Mouse (Mus musculus): ENCODE data around the gene Pgap1.

The Pgap1 gene

GRCm38 (mm10) chr1:54520062-54520577, 37.4 kb downstream of the Pgap1 start:
- DNase-seq (ENCODE audit: low read depth, low spot score) = no peak

- peak; percentile 20 for DNase-seq (ENCODE audit: low read depth, low spot score)
These were observed 43.6 kb downstream of the Pgap1 start for GRCm38 (mm10) chr1:54513836-54514235.

DNA sequence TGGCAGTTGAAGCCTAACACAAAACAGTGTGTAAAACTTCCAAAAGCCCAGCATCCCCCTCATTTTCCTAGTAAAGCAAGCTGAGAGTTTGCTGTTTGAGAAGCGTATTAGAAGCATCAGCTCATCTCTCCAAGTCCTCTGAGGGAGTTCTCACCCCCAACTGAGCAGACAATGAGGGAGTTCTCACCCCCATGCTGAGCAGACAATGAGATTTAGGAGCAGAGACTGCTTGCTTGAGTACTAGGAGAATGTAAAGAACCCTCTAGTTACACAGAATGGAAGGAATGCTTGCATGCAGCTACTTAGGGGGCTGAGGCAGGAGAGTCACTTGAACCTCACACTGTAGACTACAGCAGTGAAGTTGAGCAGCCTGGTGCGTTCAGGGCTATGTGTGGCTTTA, 59.0 kb downstream of the Pgap1 start:
- DNase-seq (ENCODE audit: low read depth, low spot score) = peak; percentile 20

GRCm38 (mm10) chr1:54496254-54496653, 61.2 kb downstream of the Pgap1 start:
- no peak for DNase-seq (ENCODE audit: low read depth, low spot score)

- DNase-seq (ENCODE audit: low read depth, low spot score) = no peak
These were observed 64.0 kb downstream of the Pgap1 start for GRCm38 (mm10) chr1:54493496-54493895.

GRCm38 (mm10) chr1:54492435-54492841, 65.0 kb downstream of the Pgap1 start:
- DNase-seq (ENCODE audit: low read depth, low spot score) = no peak

DNA sequence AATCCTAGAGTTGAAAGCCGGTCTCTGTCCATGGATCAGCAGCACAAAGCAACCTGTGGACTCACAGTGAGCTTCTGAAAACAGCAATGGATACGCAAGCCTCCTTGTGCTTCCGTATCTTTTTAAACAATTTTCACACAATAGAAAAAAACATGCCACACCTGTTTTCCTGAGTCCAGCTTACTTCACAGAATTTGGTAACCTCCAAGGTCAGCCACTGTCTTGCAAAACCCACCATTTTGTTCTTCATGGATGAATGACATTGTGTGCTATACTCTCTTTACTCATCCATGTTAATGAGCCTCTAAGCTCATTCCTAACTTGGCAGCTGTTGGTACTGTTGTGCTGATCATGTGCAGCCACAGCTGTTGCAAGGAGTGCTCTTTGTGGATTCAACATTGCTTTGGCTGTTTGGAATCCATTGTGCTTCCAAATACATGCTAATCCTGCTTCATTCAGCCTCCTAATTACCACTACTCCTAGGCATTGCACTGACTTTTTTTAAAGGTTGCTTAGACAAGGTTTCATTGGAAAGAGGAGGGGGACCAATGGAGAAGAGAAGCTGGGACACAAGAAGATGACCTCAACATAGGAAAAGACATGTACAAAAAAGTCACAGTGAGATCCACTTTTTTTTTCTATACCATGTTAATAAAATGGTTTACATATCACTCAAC, 72.6 kb downstream of the Pgap1 start:
- DNase-seq (ENCODE audit: low read depth, low spot score) = peak; percentile 94

DNA sequence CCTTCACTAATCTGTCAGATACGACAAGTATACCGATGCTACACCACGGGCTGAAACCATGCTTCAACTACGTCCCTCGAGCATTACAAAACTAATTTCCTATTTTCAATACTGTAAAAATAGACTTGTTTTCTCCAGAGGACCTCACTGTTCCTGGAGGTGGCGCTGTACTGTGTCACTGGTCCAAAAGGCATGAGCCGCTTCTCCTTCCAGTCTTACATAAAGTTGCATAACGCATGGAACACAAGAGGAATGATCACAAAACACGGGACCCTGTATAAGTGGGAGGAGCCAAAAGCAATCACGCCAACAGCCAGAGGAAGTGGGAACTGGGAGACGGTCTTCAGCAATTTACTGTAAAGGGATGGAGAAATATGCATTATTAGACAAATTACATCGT, 77.0 kb downstream of the Pgap1 start:
- peak; percentile 28 for DNase-seq (ENCODE audit: low read depth, low spot score)

DNA sequence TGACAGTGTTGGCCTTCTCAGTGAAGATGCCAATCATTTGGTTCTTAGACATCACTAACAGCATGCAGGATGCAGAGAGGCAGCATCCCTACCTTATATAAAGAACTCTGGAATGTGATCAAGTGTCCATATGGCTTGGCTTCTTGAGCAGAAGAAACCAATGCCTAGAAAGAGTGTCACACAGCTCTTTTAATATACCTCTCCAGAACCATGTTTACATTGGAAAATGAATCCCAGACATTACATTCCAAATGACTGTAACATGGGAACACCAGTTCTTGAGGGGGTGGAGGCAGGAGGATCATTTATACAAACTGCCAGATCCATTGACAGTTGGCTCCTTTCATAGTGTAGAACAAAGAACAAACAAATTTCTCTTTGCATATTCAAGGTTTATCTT, 88.8 kb downstream of the Pgap1 start:
- DNase-seq (ENCODE audit: low read depth, low spot score) = no peak

DNA sequence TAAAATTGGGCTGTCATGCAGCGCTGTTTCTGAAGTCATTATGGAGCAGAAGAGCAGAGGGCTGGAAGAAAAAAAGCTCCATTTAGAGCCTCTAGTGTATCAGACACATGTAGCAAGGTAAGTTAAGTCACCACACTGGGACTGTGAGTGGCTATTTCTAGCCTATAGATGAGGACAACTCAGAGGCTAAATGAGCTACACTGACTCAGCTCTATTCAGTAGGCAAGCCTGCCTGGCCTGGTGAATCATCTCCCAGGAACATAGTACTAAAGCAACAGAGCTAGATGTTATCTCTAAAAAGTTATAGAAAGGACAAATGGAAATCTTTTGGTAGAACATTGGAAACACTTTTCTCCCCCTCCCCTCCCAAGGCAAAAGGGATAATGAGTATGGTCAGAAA, 90.1 kb downstream of the Pgap1 start:
- no peak for DNase-seq (ENCODE audit: low read depth, low spot score)

DNA sequence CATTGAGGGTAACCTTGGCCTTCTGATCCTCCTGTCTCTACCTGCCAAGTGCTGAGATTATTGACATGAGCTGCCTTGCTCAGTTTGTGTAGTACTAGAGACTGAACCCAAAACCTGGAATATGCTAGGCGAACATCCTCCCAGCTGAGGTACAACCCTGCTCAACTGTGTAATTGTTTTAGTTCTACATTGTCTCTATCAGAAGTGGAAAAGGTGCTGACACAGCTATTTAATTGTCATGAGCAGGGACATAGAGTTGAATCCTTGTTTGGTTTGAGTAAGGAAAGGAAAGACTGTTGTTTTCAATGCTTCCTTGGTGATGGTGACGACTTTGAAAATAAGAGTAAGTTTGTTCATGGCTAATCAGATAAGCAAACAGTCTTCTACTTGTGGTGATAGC, 105.4 kb downstream of the Pgap1 start:
- DNase-seq (ENCODE audit: low read depth, low spot score) = no peak

DNA sequence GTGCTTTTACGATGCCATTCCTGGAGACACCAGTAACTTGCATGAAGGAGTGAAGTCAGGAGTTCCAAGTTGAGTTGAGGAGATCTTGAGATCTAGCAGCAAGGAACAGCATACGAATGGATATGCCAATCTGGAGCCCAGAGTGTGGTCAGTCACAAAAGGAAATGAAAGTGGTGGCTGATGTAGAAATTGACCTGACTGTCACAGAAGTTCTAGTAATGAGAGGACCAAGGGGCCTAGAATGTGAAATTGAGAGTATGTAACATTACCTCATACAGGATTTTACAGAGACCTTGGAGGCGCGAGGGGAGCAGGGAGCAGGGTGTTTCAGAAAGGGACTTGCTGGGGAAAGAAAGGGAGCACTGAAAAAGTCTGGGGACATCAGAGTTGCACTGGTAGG, 108.7 kb downstream of the Pgap1 start:
- no peak for DNase-seq (ENCODE audit: low read depth, low spot score)

DNA sequence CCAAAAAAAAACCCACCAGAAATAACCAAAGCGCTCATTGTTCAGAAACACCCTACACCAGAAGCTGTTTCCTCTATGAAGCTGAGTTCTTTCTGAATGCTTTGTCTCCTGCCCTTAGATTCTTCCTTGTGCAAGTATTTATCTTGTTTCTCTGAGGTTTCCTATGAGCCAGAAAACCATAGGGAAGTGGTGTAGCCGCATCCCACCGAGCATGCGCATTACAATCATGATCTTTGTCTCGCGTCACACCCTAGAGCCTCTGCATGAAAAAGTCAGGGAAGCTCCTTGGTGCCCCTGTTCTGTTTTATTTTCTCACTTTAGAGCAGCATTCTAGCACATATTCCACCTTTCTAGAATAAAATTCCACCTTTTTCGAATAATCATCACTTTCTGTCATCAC, 113.8 kb downstream of the Pgap1 start:
- DNase-seq (ENCODE audit: low read depth, low spot score) = peak; percentile 80

DNA sequence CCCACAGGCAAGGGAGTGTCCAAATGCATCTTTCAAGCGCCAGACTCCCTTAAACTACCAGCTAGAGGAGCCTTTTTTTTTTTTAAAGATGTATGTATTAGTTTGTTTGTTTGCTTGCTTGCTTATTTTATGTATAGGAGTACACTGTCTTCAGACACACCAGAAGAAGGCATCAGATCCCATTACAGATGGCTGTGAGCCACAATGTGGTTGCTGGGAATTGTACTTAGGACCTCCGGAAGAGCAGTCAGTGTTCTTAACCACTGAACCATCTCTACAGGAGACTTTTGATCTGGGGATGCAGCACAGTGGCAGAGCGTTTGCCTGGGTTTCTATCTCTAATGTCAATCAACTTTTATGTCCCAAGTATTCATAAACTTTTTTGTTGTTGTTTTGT, 118.4 kb downstream of the Pgap1 start:
- DNase-seq (ENCODE audit: low read depth, low spot score) = no peak

DNA sequence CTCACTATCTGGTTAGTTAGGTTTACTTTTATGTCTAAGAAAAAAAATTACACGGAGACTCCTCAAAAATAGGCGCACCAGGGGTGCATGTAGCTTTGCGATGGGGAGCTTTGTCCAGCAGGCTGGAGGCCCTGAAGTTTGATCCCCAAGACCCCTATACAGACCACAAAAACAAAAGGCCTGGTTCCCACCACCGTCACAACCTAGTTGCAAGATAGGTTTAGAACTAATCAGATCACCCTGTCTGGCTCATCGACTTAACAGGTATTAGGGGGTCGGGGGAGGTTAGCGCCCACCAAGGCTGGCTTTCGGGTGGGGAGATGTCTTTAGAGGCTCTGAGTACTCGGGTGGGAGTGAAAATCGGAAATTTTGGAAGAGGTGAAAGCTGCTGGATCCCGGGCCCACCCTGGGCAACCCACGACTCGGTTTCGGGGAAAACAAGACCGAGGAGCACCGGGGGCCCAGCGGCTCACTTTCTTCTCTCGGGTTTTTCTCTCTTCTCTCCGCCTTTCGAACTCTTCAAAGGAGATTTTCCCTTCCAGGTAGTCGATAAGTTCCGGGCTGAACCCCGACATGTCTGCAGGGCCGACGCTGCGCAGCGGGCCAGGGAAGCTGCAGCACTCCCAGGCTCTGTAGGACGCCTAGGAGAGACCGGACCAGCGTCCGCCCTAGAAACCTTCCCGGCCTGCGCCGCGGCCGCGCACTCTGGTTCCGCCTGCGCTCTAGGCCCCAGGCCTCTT, 119.0 kb downstream of the Pgap1 start, which contains the start of gene Gtf3c3:
Gene Gtf3c3, minus strand, starts transcription at position 632 of the 740 bp plus-strand sequence.
- peak; percentile 92 for DNase-seq (ENCODE audit: low read depth, low spot score)
